Mouse (Mus musculus) kidney, postnatal 10 days (tissue): ENCODE results near the gene Gtf2a1.
"Not testable (repeated sequence)": the region's sequence is repeated elsewhere in the genome, so short reads cannot be mapped to it uniquely, and the experiment has no call there.

Source experiments
- DNase-seq: peaks from one replicate; pipeline ENCODE4 v3.0.0; 2021; ENCODE audit warnings: mixed read lengths

The Gtf2a1 gene

GRCm38 (mm10) chr12:91589847-91590690 is at the start of gene Gtf2a1:
Gtf2a1 (minus strand) TSS chr12:91590487.
- peak; percentile 98 for DNase-seq

GRCm38 (mm10) chr12:91638351-91638750 is 48.1 kb upstream of the Gtf2a1 start:
- DNase-seq = peak; percentile 33

DNA sequence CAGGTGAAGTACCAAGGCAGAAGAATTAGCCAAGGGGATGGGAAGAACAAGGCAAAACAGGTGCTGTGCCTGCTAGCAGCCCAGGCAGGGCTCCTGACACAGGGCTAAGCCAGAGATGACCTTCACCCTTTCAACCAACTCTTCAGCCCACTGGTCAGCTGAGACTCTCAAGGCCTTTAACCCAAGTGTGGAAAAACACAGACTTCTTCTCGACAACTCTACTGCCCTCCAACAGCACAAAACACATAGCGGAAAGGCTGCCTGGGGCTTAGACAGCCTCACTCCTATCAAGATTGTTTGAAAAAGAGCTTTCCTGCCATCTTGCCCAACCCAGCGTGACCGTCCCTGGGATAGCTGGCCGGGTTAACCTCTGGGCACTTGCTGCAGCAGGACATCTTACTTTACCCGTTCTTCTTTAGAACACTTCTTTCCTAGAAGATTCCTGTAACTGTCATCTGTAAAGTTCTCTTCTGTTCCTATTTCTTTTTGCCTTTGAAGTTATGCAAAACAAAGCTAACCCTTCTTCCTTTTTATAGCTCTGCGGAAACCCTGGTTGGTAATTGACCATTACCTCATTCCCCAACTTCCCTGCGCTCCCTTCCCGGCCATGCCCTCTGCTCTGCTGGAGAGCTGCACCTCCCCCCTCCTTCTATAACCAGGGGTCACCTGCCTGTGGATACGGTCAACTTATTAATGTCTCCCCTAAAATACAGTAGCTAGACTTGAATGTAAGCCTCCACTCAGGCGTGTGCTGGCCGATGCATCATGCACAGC is 47.0 kb upstream of the Gtf2a1 start:
- no peak for DNase-seq

- no peak for DNase-seq
Observed at GRCm38 (mm10) chr12:91626482-91626881, 36.2 kb upstream of the Gtf2a1 start.

GRCm38 (mm10) chr12:91625013-91625412 is 34.7 kb upstream of the Gtf2a1 start:
- DNase-seq = peak; percentile 64

- peak; percentile 39 for DNase-seq
Observed at GRCm38 (mm10) chr12:91609425-91609824, 19.1 kb upstream of the Gtf2a1 start.

DNA sequence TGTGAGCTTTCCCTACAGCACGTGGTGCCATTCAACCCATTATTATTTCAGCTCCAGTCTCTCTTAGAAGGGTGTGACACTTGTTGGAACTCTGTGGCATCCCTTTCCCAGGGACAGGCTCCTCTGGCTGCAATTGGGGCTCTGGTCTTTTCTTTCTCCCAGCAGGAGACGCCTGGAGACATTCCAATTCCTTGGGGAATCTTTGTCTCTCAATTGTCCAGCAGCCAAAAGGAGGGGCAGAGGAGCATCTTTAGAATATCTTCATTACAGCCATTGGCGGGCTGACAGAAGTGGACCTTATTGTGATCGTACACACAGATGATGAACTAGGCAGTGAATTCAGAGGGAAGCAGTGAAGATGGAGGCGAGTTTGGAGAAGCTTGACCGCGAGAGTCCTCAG is 17.4 kb upstream of the Gtf2a1 start:
- DNase-seq = no peak

GRCm38 (mm10) chr12:91606651-91607050 is 16.4 kb upstream of the Gtf2a1 start:
- no peak for DNase-seq

GRCm38 (mm10) chr12:91604600-91604999 is 14.3 kb upstream of the Gtf2a1 start:
- no peak for DNase-seq

GRCm38 (mm10) chr12:91592128-91592527 is 1.8 kb upstream of the Gtf2a1 start:
- no peak for DNase-seq

DNA sequence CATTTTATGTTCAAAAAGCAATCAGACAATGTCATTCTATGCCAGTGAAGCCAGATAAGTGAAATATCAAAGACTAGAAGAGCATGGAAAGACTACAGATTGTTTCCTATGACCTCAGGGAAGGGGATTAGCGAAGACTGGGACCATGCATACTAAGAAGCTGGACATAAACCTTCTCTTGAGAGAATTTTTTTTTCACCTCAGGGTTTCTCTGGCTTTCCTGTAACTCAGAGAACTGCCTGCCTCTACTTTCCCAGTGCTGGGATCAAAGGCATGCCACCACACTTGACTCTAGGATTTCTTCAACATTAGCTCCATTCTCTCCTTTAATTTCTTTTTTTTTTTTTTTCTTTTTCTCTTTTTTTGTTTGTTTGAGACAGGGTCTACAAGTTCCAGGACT is 904 bp upstream of the Gtf2a1 start:
- DNase-seq = no peak

- peak; percentile 27 for DNase-seq
Observed at GRCm38 (mm10) chr12:91590716-91591115, 429 bp upstream of the Gtf2a1 start.

- no peak for DNase-seq
Observed at GRCm38 (mm10) chr12:91589542-91589846, 793 bp downstream of the Gtf2a1 start.

DNA sequence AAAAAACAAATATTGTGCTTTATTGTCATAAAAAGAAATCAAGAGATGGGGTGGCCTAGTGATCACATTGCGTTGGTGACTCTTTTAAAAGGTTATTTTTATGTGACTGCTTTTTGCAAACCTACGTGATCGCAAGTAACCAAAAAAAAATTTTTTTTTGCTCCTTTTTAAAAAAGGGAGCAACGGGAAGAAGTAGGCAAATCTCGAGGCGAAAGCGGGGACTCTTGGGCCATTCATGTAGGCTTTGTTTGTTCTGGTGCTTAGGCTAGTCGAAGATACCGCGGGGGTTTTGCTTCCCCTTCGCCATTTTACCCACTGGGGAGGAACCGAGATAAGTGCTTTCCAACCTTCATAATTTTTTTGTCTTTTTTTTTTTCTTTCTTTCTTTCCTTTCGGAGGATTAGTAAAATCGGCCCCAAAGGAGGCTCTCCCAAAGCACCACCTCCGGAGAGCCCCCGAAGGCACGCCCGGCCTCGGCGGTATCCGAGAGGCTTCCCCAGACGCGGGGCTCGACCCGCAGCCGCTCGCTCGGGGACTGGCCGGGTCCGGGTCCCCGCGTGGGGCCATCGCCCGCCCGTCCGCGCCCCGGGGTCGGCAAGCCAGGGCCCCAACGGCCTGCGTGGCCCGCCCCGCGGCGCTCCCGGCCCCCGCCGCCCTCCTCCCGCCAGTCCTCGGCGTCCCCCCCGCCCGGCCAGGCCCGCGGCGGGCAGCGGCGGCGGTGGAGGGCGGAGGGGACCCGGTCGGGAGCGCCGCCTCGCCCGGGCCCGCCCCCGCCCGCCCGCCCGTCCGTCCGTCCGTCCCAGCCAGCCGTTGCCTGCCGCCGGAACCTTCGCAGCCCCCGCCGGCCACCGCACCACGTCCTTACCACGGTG is 1.4 kb downstream of the Gtf2a1 start:
- DNase-seq = peak; percentile 66

DNA sequence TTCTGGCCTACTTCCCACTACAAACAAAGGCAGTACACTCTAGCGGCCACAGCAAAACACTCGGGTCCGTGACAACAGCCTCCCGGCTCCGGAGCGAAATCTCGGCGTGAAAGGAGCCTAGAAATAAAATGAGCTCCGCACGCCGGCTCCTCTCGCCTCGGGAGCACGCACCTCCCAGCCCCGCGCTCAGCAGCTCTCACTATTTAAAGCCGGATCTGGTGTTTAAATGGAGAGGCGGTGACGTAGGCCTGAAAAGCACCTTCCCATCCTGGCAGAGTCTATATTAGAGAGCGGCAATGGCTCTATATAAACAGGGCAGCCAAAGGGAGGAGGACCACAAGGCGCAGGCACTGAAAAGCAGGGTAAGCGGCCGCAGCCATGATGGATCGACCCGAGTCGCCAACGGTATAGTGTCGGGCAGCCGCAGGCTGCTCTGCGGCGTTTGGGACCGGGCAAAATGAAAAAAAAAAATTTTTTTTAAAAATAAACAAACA is 2.1 kb downstream of the Gtf2a1 start:
- DNase-seq = peak; percentile 94

GRCm38 (mm10) chr12:91587491-91588033 is 2.7 kb downstream of the Gtf2a1 start:
- DNase-seq = no peak

DNA sequence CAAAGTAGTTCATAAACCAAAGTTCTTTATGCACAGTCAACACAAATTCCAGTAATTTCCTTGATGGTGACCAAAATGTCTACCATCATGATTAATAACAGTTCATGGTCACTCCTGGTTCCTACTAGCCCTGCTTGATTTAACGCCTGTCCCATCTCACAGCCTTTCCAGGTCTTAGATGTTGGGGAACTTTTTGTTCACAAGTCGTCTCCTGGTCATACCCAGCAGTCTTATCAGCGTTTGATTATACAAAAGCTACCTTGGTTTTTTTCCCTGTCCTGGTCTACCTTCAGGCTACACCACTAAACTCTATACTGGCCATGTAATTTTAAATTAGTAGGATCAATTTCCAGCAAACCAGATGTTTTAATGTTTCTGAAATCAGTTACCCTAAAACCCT is 3.2 kb downstream of the Gtf2a1 start:
- DNase-seq = no peak

DNA sequence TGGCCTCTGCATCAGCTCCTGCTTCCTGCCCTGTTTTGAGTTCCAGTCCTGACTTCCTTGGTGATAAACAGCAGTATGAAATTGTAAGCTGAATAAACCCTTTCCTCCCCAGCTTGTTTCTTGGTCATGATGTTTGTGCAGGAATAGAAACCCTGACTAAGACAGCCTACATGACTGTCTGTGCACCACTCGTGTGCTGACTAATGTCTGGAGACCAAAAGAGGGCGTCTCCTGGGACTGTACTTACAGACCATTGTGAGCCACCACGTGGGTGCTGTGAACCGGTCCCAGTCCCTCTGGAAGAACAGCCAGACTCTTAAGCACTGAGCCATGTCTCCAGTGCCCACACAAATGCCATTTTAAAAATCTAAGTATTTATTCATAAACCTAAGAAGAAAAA is 4.5 kb downstream of the Gtf2a1 start:
- not testable (repeated sequence) for DNase-seq

- DNase-seq = no peak
Observed at GRCm38 (mm10) chr12:91585206-91585605, 5.1 kb downstream of the Gtf2a1 start.

- no peak for DNase-seq
Observed at GRCm38 (mm10) chr12:91583409-91583808, 6.9 kb downstream of the Gtf2a1 start.

GRCm38 (mm10) chr12:91582362-91583002 is 7.8 kb downstream of the Gtf2a1 start:
- DNase-seq = no peak
